Mouse (Mus musculus) lung, embryonic 16.5 days (tissue): ENCODE results near the gene Cacna1i. TPM values are rescaled to one million over a fixed set of nuclear protein-coding genes. Genes with fewer than 3 reads are reported as not detected.

ENCODE experiments used
- ATAC-seq: fragments of 200-750 bp; cut with Nextera tagmentation; 2 replicates; pipeline ENCODE4 v1.8.0; 2017; ENCODE audit warnings: low read depth, mild to moderate bottlenecking, moderate library complexity
- H3K27ac ChIP-seq: fragments of 300-500 bp; sonication (generic); 2 replicates; pipeline ENCODE4 v1.5.1; 2014; ENCODE audit warnings: mild to moderate bottlenecking, control low read depth, low read length
- H3K27me3 ChIP-seq: fragments of 300-500 bp; sonication (generic); 2 replicates; pipeline ENCODE4 v1.6.1; 2014; ENCODE audit warnings: low read depth, low read length, mixed read lengths; ENCODE audit not compliant: control insufficient read depth, insufficient read depth
- H3K36me3 ChIP-seq: fragments of 300-500 bp; sonication (generic); 2 replicates; pipeline ENCODE4 v1.6.1; 2014; ENCODE audit warnings: low read length; ENCODE audit not compliant: control insufficient read depth, insufficient read depth
- H3K4me1 ChIP-seq: fragments of 300-500 bp; sonication (generic); replicated peaks from 2 replicates; pipeline ENCODE4 v1.6.1; 2014; ENCODE audit warnings: low read length, mixed read lengths; ENCODE audit not compliant: control insufficient read depth, insufficient read depth
- H3K4me2 ChIP-seq: fragments of 300-500 bp; sonication (generic); 2 replicates; pipeline ENCODE4 v1.6.1; 2014; ENCODE audit warnings: low read depth, low read length, control low read depth
- H3K4me3 ChIP-seq: fragments of 300-500 bp; sonication (generic); 2 replicates; pipeline ENCODE4 v1.5.1; 2014; ENCODE audit warnings: mild to moderate bottlenecking, low read length, control low read depth
- H3K9ac ChIP-seq: fragments of 300-500 bp; sonication (generic); 2 replicates; pipeline ENCODE4 v1.6.1; 2014; ENCODE audit warnings: low read length, control low read depth
- H3K9me3 ChIP-seq: fragments of 300-500 bp; sonication (generic); 2 replicates; pipeline ENCODE4 v1.6.1; 2016; ENCODE audit warnings: low read length; ENCODE audit not compliant: control insufficient read depth
- WGBS: fragments of 180-500 bp; shearing (Covaris S2); extraction: QIAGEN DNeasy Blood & Tissue Kit; methylation state at CpG from one replicate; pipeline ENCODE4 v1.1.7; 2014; 5-methylcytosine and 5-hydroxymethylcytosine counted together
- polyA plus RNA-seq: library from polyadenylated mRNA; unstranded; fragments of >200 nt; fragmentation: Nextera tagmentation; extraction: Ambion mirVana; gene quantifications from 2 replicates; pipeline ENCODE4 v1.2.1, GENCODE M21; 2015

Gene Cacna1i
- polyA plus RNA-seq, 1 experiment from 2014 or later: not detected

- 67% methylated on average over 5 of the region's 5 CpGs for WGBS
- ATAC-seq: no peak
- H3K4me3 ChIP-seq: no peak overlapping the region
- H3K27me3 ChIP-seq: no peaks in the 10 kb centered on the region
- no peak overlapping the region for H3K4me2 ChIP-seq
- no peaks in the 10 kb centered on the region for H3K9me3 ChIP-seq
- H3K27ac ChIP-seq: no peak overlapping the region
- H3K36me3 ChIP-seq: no peaks in the 10 kb centered on the region
- H3K4me1 ChIP-seq: no peaks in the 10 kb centered on the region
- H3K9ac ChIP-seq: no peak overlapping the region
Measured at GRCm38 (mm10) chr15:80436961-80437360, 149.9 kb downstream of the Cacna1i start.

DNA sequence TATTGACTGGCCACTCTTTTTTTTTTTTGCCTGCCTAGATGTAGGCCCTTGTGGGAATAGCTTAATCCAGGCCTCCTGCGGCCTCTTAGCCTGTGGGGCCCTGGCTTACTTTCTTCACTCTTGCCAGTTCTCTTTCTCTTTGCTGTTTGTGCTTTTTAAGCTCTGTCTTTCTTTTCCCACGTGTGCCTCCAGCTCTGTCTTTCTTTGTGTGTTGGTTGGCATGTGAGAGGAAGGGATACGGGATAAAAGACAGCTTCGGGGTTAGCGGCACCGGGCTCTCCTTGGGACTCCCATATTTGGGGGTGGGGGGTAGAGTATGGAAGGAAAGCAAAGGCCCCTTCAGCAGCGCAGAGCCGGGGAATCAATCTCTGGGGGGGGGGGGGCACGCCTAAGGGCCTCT lies 151.0 kb downstream of the Cacna1i start:
- no peaks in the 10 kb centered on the region for H3K27me3 ChIP-seq
- no peaks in the 10 kb centered on the region for H3K9me3 ChIP-seq
- WGBS: 80% methylated on average over 9 of the region's 9 CpGs
- H3K9ac ChIP-seq: no peak overlapping the region
- H3K4me2 ChIP-seq: no peak overlapping the region
- H3K36me3 ChIP-seq: no peaks in the 10 kb centered on the region
- no peaks in the 10 kb centered on the region for H3K4me1 ChIP-seq
- no peak overlapping the region for H3K27ac ChIP-seq
- H3K4me3 ChIP-seq: no peak overlapping the region
- no peak for ATAC-seq

- Histone ChIP-seq H3K4me2 (no peak overlapping the region), H3K36me3 (no peaks in the 10 kb centered on the region), H3K27ac (no peak overlapping the region), H3K4me3 (no peak overlapping the region), H3K9ac (no peak overlapping the region), H3K4me1 (no peaks in the 10 kb centered on the region), H3K27me3 (no peaks in the 10 kb centered on the region), H3K9me3 (no peaks in the 10 kb centered on the region)
- 76% methylated on average over 9 of the region's 9 CpGs for WGBS
- no peak for ATAC-seq
Measured at GRCm38 (mm10) chr15:80438423-80438822, 151.4 kb downstream of the Cacna1i start.

DNA sequence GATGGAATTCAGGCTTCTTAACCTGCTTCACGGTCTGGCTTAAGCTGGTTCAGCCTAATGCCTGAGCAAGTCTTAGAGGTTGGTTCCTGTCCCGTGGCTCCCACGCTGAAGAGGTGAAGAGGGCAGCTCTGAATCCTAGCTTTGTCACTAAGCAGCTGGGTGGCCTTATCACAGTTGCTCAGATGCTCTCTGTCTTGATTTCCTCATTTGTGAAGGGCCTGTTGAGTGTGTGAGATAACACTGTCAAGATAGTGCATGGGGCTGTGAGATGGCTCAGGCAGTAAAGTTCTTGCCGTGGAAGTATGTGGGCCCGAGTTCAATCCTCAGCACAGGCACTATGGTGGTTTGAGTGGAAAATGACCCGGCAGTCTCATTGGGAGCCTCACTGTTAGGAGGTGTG lies 153.2 kb downstream of the Cacna1i start:
- Histone ChIP-seq H3K4me1 (no peaks in the 10 kb centered on the region), H3K27ac (no peak overlapping the region), H3K36me3 (no peaks in the 10 kb centered on the region), H3K9me3 (no peaks in the 10 kb centered on the region), H3K9ac (no peak overlapping the region), H3K4me2 (no peak overlapping the region), H3K4me3 (no peak overlapping the region), H3K27me3 (no peaks in the 10 kb centered on the region)
- ATAC-seq: no peak
- WGBS: 48% methylated on average over 6 of the region's 6 CpGs

DNA sequence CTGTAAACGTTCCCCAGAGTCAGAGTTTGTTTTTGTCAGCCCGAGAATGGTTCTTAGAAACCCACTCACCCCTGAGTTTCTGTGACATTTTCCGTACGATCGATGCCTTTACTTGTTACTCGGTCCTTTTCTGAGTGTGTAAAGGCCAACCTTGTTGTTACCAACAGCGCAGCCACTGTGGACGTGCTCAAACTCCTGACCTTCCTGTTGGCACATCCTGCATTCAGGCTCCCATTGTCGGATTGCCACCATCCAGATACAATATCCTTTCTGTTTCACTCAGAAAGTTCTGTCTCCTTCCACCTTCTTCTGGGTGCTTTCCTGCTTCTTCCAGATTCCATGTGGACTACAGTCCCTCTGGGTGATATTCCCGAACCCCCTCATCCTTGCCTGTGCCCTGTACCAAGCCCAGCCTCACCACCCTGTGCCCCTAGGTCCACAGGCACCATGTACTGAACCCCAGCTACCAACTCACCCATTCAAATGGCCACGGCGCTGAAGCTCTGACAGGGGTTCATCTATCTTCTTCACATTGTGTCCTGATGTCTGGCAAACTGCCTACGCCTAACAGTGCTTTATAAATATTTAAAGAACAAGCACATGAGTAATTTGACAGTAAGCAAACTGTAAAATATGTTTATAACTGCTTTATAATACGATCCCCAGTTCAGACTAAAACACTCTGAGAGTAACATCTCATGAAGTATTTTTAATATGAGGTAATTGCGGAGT lies 159.1 kb downstream of the Cacna1i start:
- Histone ChIP-seq H3K9me3 (no peaks in the 10 kb centered on the region), H3K36me3 (no peaks in the 10 kb centered on the region), H3K9ac (no peak overlapping the region), H3K27me3 (no peaks in the 10 kb centered on the region), H3K4me2 (no peak overlapping the region), H3K4me1 (no peaks in the 10 kb centered on the region), H3K4me3 (no peak overlapping the region), H3K27ac (peak overlapping the region; percentile 15; the same call in 1 of the 2 replicates)
- 47% methylated on average over 15 of the region's 15 CpGs for WGBS
- ATAC-seq: peak; percentile 65; the same call in 1 of the 2 replicates

Other genes with a start within 250 kb of the Cacna1i start
- gene Syngr1, start 195.9 kb upstream of the Cacna1i start, polyA plus RNA-seq: 20.7 and 21.9 TPM in 2 replicates
- 994 and 1,049 TPM in 2 replicates for gene Rpl3, start 195.4 kb upstream of the Cacna1i start, polyA plus RNA-seq
- gene Tab1, start 154.1 kb upstream of the Cacna1i start, polyA plus RNA-seq: 31.5 and 33.5 TPM in 2 replicates
- gene Mgat3, start 113.5 kb upstream of the Cacna1i start, polyA plus RNA-seq: 3.9 and 4.3 TPM in 2 replicates
- gene Mief1, start 53.2 kb upstream of the Cacna1i start, polyA plus RNA-seq: 26.7 and 28.4 TPM in 2 replicates
- not detected in 2 replicates for gene AC140267.1, start 51.4 kb upstream of the Cacna1i start, polyA plus RNA-seq
- gene Atf4, start 32.1 kb upstream of the Cacna1i start, polyA plus RNA-seq: 117 and 121 TPM in 2 replicates
- 40.3 and 44.2 TPM in 2 replicates for gene Rps19bp1, start 22.9 kb upstream of the Cacna1i start, polyA plus RNA-seq